Mouse (Mus musculus): ENCODE measurements around the gene Ddx60. TPM values are rescaled to one million over a fixed set of nuclear protein-coding genes. Genes with fewer than 3 reads are reported as not detected.

Ddx60 gene
- total RNA-seq, 2 experiments from 2014 or later = 5.8 to 7.2 TPM

DNA sequence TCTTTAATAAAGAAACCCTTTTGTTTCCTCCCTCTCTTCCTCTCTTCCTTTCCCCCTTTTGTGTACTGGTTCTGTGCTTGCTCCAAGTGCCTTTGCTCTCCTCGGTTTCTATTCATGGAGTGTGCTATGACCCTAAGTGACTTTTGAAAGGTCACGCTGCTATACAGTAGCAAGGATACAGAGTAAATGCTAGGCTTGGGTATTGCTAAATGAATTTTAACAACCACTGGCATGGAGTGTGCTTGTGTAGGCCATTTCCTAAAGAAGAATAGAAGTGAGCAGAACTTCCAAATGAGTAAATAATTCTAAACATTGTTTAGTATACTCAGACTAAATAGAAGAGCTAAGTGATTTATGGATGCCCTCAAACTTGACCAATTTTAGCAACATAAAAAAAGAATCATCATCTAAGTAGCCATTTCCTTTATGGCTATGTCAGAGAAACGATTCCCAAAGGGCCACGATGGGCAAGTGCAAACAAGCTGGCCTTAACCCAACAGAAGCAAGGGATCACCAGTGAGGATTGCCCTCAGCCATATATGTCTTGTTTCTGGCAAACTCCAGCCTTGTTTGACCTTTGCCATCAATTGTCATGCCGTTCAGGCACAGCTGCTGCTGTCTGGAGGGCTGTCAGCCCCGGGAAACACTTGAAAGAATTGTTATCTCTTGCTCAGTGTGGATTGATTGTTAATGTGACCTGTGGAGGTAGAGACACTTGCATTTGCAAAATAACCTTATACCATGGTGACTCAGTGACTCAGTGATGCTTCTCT is 58.0 kb downstream of the Ddx60 start:
- DNase-seq (ENCODE audit: low spot score in 2 of 2) = peak in 1 of 2 experiments; percentile 19

DNA sequence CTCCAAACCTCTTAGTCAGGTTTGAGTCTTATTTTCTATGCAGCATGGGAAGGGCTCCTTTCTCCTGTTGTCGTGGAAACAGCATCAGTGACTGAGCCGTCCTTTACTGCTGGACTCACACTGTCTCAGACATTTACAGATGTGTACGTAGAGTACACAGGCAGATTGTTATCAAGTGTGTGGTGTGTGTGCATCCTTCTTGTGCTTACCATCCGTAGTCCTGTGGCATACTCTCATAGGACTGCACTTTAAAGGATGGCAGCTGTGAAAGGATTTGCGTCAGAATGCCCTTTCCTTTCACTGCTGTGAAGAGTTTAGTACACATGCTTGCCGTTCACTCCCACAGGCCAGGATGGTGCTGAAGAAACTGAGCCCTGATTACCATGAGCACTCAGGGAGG is 61.6 kb downstream of the Ddx60 start:
- no peak for DNase-seq (ENCODE audit: low spot score in 2 of 2)

DNA sequence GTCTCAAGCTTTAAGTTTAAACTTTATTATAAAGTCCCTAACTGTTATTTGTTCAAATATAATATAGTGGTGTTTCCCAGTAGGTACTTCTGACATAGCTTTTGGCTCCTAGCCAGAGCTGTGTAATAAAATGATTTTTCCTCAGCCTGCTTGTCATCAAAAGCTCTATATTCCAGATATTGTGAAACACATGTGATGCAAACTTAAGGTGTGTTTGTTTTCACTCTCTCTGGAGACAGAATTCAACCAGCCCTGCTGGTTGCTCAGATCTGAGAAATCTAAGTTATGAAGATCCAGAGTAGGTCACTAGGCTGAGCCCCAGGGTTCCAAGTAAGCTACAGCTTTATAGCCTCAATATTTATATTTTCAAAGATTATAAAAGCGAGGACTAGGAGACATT is 64.9 kb downstream of the Ddx60 start:
- no peak for DNase-seq (ENCODE audit: low spot score in 2 of 2)

DNA sequence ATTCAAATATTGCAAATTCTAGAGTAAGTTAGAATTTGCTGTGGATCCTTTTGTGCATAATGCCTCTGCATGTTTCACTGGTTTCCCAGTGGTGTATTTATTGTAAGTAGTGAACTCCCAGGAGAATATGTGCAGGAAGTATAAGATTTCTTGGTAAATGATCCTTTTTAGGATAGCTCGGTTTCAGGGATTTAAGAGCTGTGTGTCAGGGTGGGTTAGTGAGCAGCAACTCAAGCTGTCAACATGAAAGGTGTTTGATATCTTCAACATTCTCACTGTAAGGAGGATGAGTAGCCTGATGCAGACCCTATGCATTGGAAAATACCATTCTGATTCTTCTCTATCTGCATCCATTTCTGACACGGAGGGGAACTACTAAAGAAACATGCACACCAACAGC is 69.2 kb downstream of the Ddx60 start:
- DNase-seq (ENCODE audit: low spot score in 2 of 2) = no peak

DNA sequence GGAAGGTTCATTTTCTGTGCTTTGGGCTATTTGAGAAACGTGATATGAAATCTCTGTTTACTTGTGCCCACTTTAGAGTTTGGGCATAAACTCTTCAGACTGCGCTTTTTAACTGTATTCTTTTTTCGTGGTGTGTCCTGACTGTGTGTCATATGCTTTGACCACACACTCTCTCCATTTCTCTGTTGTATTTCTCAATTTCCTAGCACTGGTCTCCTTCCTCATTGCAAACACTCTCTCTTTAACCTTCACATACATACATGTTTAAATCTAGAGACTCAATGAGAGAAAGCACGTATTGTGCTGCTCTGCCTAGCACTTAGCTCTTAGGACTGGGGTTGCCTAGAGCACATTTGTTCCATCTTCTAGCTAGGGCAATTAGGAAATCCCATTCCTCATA is 86.3 kb downstream of the Ddx60 start:
- DNase-seq (ENCODE audit: low spot score in 2 of 2) = no peak

DNA sequence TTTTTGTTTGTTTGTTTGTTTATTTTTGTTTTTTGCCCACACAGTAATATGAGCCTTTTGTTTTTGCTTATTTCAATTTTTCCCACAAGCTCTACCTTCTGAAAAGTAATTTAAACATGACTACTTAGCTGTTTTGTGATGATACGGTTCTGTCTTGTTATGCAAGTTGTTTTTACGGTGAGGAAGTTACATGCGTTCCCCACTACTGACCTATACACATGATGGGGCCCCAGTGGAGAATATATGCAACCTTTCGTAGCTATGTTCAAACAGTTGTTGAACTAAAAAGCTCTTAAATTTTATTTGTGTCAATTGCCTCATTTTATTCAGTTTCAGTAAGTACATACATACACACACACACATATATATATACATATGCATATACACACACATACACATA is 86.7 kb downstream of the Ddx60 start:
- DNase-seq (ENCODE audit: low spot score in 2 of 2) = no peak

DNA sequence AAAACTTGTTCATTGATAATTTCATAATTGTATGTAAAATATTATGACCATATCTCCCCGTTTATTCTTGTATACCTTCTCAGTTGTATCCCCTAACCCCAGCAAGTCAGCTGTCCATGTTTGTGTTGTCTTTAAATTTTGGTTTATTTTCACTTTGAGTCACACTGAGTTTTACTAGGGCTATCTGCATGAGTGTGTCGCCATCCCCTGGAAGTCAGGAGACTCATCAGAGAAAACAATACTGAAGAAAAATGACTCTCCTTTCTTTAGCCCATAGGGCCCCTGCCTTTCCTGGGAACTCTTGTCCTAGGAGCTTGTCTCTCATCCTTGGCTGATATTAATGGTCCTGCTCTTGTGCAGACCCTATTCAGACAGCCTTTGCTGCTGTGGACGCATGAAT is 106.5 kb downstream of the Ddx60 start:
- no peak for DNase-seq (ENCODE audit: low spot score in 2 of 2)

DNA sequence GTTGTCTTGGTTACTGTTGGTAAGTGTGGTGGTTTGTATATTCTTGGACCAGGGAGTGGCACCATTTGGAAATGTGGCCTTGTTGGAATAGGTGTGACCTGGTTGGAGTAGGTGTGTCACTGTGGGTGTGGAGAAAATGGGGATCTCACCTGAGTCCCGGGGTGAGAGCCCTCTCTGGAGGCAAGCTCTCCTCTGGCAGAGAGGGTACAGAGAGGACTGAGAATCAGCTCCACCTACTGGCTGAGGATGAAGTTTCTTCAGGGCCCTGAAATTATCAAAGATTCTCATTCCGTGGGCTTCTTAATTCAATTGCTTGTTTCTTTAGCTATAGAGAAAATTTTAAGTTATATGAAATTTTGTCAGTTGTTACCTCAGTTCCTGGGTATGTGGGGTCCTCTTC is 118.9 kb downstream of the Ddx60 start:
- DNase-seq (ENCODE audit: low spot score in 2 of 2) = no peak

DNA sequence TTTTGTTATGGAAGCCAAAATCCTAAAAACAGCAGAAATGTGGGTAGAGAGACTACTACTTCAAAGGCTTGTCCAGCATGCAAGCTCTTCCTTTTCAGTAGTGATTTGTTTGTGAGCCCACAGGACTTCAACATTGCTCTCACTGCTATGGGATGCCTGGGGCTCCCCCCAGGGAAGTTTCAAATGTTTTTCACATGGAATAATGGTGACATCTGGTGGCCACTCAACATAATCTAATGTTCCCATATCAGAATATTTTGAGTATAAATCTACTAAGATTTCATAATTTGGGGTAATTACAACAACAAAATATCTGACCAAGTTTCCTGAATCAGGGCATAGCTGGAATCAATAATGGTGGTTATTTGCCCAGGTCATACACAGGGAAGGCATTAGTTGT is 132.5 kb downstream of the Ddx60 start:
- DNase-seq (ENCODE audit: low spot score in 2 of 2) = no peak

DNA sequence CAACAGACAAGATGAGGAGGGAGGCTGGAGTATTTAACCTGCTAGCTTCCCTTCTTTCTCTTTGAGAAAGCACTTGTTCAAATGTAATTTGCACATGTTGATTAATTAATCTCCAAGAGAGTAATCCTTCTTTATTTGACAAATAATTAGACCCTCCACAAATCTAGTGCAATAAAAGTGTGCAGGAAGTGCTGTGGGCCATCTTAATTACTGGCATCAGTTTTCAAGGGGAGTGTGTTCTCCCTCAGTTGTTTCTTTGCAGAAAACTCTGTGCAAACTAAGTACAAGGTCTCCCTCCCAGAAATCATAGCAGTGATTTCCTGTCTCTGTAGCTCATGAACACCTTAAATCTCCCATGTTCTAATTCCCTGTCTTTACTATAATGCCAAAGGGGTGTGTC is 140.4 kb downstream of the Ddx60 start:
- no peak for DNase-seq (ENCODE audit: low spot score in 2 of 2)

DNA sequence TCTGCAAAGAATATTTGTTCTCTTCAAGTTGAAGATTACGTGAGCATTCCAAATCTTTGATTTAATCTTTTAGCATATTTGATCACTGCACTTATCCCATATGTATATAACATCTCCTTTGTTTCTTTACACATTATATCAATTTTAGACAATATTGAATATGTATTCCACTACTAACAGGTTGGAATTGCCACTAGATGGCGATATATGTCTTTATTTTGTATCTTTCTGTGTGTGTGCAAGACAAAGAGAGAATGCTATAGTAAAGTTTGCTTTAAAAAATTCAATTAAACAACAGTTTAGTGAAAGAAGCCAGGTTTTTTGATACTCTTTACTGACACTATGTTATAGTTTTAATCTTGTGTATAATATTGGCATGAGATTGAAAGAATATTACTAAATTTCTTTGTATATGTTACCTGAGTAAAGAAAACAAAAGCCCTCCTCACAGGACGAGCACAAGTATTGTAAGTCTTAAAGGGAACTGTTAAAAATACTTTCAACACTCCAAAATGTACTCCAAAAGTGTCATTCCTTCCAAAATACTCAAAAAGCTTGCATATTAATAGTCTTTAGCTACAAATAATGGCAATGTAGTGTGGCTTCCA is 152.4 kb downstream of the Ddx60 start:
- DNase-seq (ENCODE audit: low spot score in 2 of 2) = no peak

DNA sequence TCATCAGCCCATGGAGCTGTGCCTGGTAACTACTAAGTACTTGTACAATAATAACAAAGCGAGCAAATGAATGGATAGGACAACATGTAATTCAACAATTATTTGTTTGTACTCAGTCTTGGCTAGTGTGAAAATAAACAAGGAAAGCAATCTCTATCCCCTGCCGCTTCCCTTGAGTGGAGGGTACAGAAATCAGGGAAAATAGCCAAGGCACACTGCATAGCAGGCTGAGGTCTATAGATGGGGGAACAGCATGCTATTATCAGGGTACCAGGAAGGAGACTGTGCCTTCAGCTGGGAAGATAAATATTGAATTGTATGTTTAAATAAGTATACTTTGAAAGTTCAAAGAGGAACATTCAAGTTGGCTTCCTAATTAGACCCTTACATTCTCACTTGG is 153.9 kb downstream of the Ddx60 start:
- DNase-seq (ENCODE audit: low spot score in 2 of 2) = no peak

Other genes with a start within 250 kb of the Ddx60 start
- 10 to 100 TPM; 40.5 to 41.4 TPM for gene Palld, start 25.4 kb upstream of the Ddx60 start, total RNA-seq (2021)
- not detected for gene Anxa10, start 195.1 kb downstream of the Ddx60 start, total RNA-seq (2021)